Mouse (Mus musculus) kidney, adult 2 months (tissue): ENCODE measurements around the gene Ralgapa2.

Source experiments
- CTCF ChIP-seq: fragments of 200-500 bp; conservative IDR thresholded peaks from 2 replicates; pipeline ENCODE4 v1.5.1; 2011; ENCODE audit warnings: low read depth, mild to moderate bottlenecking, control low read depth, low read length, moderate library complexity, mixed read lengths; ENCODE audit not compliant: insufficient read depth, insufficient read length
- POLR2A ChIP-seq: fragments of 200-500 bp; IDR thresholded peaks from one replicate; pipeline ENCODE4 v1.6.1; 2011; ENCODE audit warnings: low read depth, low read length, control low read depth

GRCm38 (mm10) chr2:146560633-146561043, 48.5 kb upstream of the Ralgapa2 start:
- TF ChIP-seq CTCF (no peak), POLR2A (no peak)
